Mouse (Mus musculus) spleen, postnatal 10 days (tissue): ENCODE results near the gene Carmil3.

Experiments used
- DNase-seq, 2 experiments: peaks; one replicate each; pipeline ENCODE4 v3.0.0; 2021 to 2022; ENCODE audit warnings: low spot score in 2 of 2

Carmil3 gene

GRCm38 (mm10) chr14:55490361-55491201 lies at the start of gene Carmil3:
TSS of gene Carmil3 (plus strand) at chr14:55490651.
- peak; percentile 38 to 56 for DNase-seq

- no peak for DNase-seq
These were observed 32.8 kb upstream of the Carmil3 start for GRCm38 (mm10) chr14:55457693-55458092.

- DNase-seq: peak; percentile 50 to 77
These were observed 32.2 kb upstream of the Carmil3 start for GRCm38 (mm10) chr14:55458273-55458672.

- DNase-seq: no peak
These were observed 31.7 kb upstream of the Carmil3 start for GRCm38 (mm10) chr14:55458761-55459160.

GRCm38 (mm10) chr14:55459796-55460195 lies 30.7 kb upstream of the Carmil3 start:
- DNase-seq: no peak

GRCm38 (mm10) chr14:55460297-55460696 lies 30.2 kb upstream of the Carmil3 start:
- DNase-seq: no peak

GRCm38 (mm10) chr14:55461757-55462156 lies 28.7 kb upstream of the Carmil3 start:
- no peak for DNase-seq

- no peak for DNase-seq
These were observed 24.0 kb upstream of the Carmil3 start for GRCm38 (mm10) chr14:55466481-55466880.

GRCm38 (mm10) chr14:55467108-55467507 lies 23.3 kb upstream of the Carmil3 start:
- DNase-seq: no peak

GRCm38 (mm10) chr14:55468301-55468741 lies 22.1 kb upstream of the Carmil3 start:
- DNase-seq: no peak

GRCm38 (mm10) chr14:55469041-55469440 lies 21.4 kb upstream of the Carmil3 start:
- no peak for DNase-seq

GRCm38 (mm10) chr14:55469821-55470220 lies 20.6 kb upstream of the Carmil3 start:
- no peak for DNase-seq

GRCm38 (mm10) chr14:55470806-55471205 lies 19.6 kb upstream of the Carmil3 start:
- no peak for DNase-seq

GRCm38 (mm10) chr14:55475654-55476053 lies 14.8 kb upstream of the Carmil3 start:
- DNase-seq: no peak

GRCm38 (mm10) chr14:55477421-55477820 lies 13.0 kb upstream of the Carmil3 start:
- no peak for DNase-seq

GRCm38 (mm10) chr14:55477829-55478228 lies 12.6 kb upstream of the Carmil3 start:
- no peak for DNase-seq

- DNase-seq: peak; percentile 84 to 85
These were observed 11.5 kb upstream of the Carmil3 start, which contains the start of gene Dhrs4 for GRCm38 (mm10) chr14:55478651-55479599. TSS of gene Dhrs4 (plus strand) at chr14:55478758.

- DNase-seq: no peak
These were observed 10.8 kb upstream of the Carmil3 start for GRCm38 (mm10) chr14:55479629-55480028.

- no peak for DNase-seq
These were observed 5.9 kb upstream of the Carmil3 start for GRCm38 (mm10) chr14:55484430-55485085.

- no peak for DNase-seq
These were observed 3.6 kb upstream of the Carmil3 start for GRCm38 (mm10) chr14:55486836-55487235.

GRCm38 (mm10) chr14:55491291-55491833 lies 911 bp downstream of the Carmil3 start:
- peak; percentile 61 to 78 for DNase-seq
